Mouse (Mus musculus): ENCODE results near the gene Pih1d1.
"Not testable (repeated sequence)": the region's sequence is repeated elsewhere in the genome, so short reads cannot be mapped to it uniquely, and the experiment has no call there.

Pih1d1 gene

GRCm38 (mm10) chr7:45154096-45154992 is at the start of gene Pih1d1, which contains the start of gene Aldh16a1:
Pih1d1 (plus strand) TSS chr7:45154303.
Aldh16a1 (minus strand) TSS chr7:45154584.
- peak; percentile 98 for DNase-seq

GRCm38 (mm10) chr7:45104941-45105340 is 49.2 kb upstream of the Pih1d1 start:
- DNase-seq, result no peak

- DNase-seq, result no peak
These were observed 48.6 kb upstream of the Pih1d1 start for GRCm38 (mm10) chr7:45105491-45105890.

GRCm38 (mm10) chr7:45106441-45106840 is 47.7 kb upstream of the Pih1d1 start:
- DNase-seq, result no peak

- no peak for DNase-seq
These were observed 47.0 kb upstream of the Pih1d1 start for GRCm38 (mm10) chr7:45107052-45107645.

- DNase-seq, result not testable (repeated sequence)
These were observed 44.0 kb upstream of the Pih1d1 start for GRCm38 (mm10) chr7:45110089-45110488.

GRCm38 (mm10) chr7:45111940-45112339 is 42.2 kb upstream of the Pih1d1 start:
- DNase-seq, result no peak

GRCm38 (mm10) chr7:45112529-45112928 is 41.6 kb upstream of the Pih1d1 start:
- DNase-seq, result no peak

GRCm38 (mm10) chr7:45113476-45113875 is 40.6 kb upstream of the Pih1d1 start:
- DNase-seq, result no peak

GRCm38 (mm10) chr7:45117566-45117965 is 36.5 kb upstream of the Pih1d1 start:
- no peak for DNase-seq

GRCm38 (mm10) chr7:45118336-45118735 is 35.8 kb upstream of the Pih1d1 start:
- DNase-seq, result no peak

GRCm38 (mm10) chr7:45119780-45120709 is 34.1 kb upstream of the Pih1d1 start:
- DNase-seq, result no peak

- DNase-seq, result peak; percentile 85
These were observed 32.7 kb upstream of the Pih1d1 start for GRCm38 (mm10) chr7:45121404-45121803.

- peak; percentile 4 for DNase-seq
These were observed 32.1 kb upstream of the Pih1d1 start for GRCm38 (mm10) chr7:45121966-45122365.

- no peak for DNase-seq
These were observed 31.4 kb upstream of the Pih1d1 start for GRCm38 (mm10) chr7:45122561-45123185.

- DNase-seq, result peak; percentile 56
These were observed 30.9 kb upstream of the Pih1d1 start for GRCm38 (mm10) chr7:45123186-45123570.

- peak; percentile 100 for DNase-seq
These were observed 29.6 kb upstream of the Pih1d1 start, which contains the start of gene Rps11 for GRCm38 (mm10) chr7:45124224-45125143. Rps11 (minus strand) TSS chr7:45124439.

- peak; percentile 38 for DNase-seq
These were observed 28.9 kb upstream of the Pih1d1 start for GRCm38 (mm10) chr7:45125144-45125600.

- DNase-seq, result not testable (repeated sequence)
These were observed 28.5 kb upstream of the Pih1d1 start for GRCm38 (mm10) chr7:45125649-45126048.

- DNase-seq, result no peak
These were observed 27.8 kb upstream of the Pih1d1 start for GRCm38 (mm10) chr7:45126147-45126843.
